Mouse (Mus musculus) G1E-ER4 (cell line): ENCODE results near the gene Txk. TPM values are rescaled to one million over a fixed set of nuclear protein-coding genes. Genes with fewer than 3 reads are reported as not detected.

Experiments used
- GATA1 ChIP-seq: IDR thresholded peaks from one replicate; pipeline ENCODE4 v1.8.0; 2012; ENCODE audit warnings: low read length, inconsistent platforms
- polyA plus RNA-seq: library from polyadenylated mRNA; stranded (reverse); fragments of >175 nt; gene quantifications from 2 replicates; pipeline ENCODE4 v1.2.3, GENCODE M21; 2012

Txk gene
- polyA plus RNA-seq, 1 experiment, result not detected

DNA sequence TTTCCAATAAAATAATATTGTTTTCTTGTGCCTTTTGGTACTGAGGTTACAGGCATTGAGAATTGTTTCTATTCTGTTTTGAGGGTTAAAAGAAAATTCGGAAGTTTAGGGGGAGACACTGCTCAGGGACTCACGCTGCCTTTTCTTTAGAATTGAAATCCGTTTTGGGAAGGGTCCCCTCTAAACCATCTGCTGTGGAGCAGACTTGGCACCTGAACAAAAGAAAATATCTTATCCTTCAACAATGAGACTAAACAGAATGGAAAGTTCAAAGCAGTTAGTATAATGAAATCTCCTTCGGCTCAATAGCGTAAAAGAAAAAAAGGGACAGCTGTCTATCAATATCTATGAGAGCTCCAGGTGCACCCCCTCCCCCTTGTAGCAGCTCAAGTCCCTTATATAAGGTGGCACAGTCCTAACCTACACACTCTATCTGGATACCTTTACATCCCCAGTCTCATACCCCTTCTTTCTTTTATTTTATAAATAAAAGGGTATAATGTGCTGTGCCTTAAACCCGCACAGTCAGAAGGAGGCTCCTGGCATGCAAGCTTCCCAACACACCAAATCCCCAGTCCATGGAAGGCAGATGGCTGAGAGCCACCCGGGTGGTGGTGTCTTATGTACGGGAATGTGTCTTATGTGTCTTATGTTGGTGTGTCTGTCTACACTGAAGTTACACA is 81.4 kb downstream of the Txk start:
- TF ChIP-seq GATA1, result no peak

DNA sequence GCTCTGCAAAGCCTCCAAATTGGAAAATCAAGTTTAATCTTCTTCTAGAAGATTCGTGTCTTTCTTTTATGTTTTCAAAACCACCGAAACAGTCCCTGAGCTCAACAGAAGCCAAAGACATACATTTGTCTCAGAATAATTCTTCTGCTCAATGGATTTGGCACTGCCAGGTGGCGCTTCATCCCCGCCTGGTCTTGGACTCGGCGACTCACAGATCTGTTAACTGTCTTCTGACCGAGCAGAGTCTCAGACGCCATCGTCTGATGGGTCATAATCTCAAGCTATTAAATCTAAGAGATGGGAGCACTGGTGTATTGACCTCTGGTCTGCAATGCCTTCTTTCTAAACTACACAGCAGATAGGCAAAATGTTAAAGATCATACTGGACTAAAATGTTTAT is 84.2 kb downstream of the Txk start:
- no peak for TF ChIP-seq GATA1

- TF ChIP-seq GATA1, result no peak
These were observed 86.1 kb downstream of the Txk start for GRCm38 (mm10) chr5:72666428-72666827.

GRCm38 (mm10) chr5:72665281-72665680 is 87.3 kb downstream of the Txk start:
- no peak for TF ChIP-seq GATA1

DNA sequence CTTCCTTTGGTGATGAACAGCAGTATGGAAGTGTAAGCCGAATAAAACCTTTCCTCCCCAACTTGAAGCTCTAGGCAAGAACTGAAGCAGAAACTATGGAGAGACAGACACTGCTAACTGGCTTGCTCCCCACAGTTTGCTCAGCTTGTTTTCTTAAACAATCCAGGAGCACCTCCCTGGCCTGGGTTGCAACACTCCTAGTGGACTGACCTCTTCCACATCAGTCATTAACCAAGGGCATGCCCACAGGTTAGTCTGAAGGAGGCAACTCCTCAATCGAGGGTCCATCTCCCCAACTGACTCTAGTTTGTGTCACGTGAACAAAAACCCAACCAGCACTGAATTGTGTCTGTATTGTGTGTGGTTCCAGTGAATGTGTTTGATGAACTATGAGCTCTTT is 87.7 kb downstream of the Txk start:
- TF ChIP-seq GATA1, result no peak

- TF ChIP-seq GATA1, result no peak
These were observed 88.5 kb downstream of the Txk start for GRCm38 (mm10) chr5:72664126-72664525.

- no peak for TF ChIP-seq GATA1
These were observed 91.4 kb downstream of the Txk start for GRCm38 (mm10) chr5:72661051-72661781.

GRCm38 (mm10) chr5:72658375-72658774 is 94.2 kb downstream of the Txk start:
- TF ChIP-seq GATA1, result no peak

DNA sequence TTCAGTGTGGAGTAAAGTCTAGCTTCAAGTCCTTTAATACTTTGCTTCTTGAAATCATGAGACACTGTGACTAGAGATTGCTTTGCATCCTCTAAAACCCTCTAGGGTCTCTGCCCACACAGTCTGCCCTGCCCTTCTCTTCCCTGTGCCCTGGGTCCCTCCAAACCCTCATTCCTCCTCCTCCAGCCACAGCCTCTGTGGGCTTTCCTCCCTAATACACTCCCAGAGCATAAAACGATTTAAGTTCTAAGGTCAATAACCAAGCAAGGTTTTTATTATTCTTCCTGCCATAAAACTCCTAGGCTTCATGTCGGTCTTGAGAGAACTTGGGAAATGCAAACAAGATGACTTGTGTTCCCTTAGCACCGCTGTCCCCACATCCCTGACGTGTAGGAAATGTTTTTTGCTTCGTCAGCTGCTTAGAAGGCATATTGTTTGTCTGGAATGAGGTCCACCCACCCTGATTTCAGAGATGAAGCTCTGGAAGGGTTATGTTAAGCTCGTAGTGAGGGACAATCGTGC is 96.2 kb downstream of the Txk start:
- TF ChIP-seq GATA1, result no peak

- no peak for TF ChIP-seq GATA1
These were observed 99.4 kb downstream of the Txk start for GRCm38 (mm10) chr5:72653068-72653674.

GRCm38 (mm10) chr5:72648987-72649735 is 103.4 kb downstream of the Txk start:
- no peak for TF ChIP-seq GATA1

GRCm38 (mm10) chr5:72647958-72648595 is 104.5 kb downstream of the Txk start:
- TF ChIP-seq GATA1, result no peak

- no peak for TF ChIP-seq GATA1
These were observed 105.1 kb downstream of the Txk start, which contains the start of gene Nipal1 for GRCm38 (mm10) chr5:72647418-72647907. Gene Nipal1 (plus strand): TSS chr5:72647795.

- TF ChIP-seq GATA1, result no peak
These were observed 105.6 kb downstream of the Txk start for GRCm38 (mm10) chr5:72646996-72647395.

DNA sequence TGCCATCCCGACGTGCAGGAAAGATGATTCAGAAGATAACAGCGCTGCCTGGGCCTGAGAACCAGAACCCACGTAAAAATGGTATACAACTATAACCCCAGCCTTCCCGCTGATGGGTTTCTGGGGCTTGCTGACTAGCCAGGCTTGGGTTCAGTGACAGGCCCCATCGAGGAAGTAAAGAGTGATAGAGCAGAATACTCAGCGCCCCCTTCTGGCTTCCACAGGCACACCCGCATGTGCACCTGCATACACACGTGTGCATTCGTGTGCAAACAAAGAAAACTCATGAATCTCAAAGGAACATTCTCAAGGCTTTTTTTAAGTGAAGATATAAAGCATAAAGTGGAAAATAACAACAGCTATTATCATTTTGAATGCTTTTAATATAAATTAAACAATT is 106.4 kb downstream of the Txk start:
- no peak for TF ChIP-seq GATA1

Other genes starting within 250 kb of the Txk start
- not detected in 2 replicates for gene Corin, start 248.3 kb downstream of the Txk start, polyA plus RNA-seq
- 9.7 and 15.3 TPM in 2 replicates for gene Nfxl1, start 193.1 kb downstream of the Txk start, polyA plus RNA-seq
- not detected in 2 replicates for gene Zar1, start 171.5 kb downstream of the Txk start, polyA plus RNA-seq
- not detected in 2 replicates for gene Gm5868, start 165.2 kb downstream of the Txk start, polyA plus RNA-seq
- not detected in 2 replicates for gene Cnga1, start 108.5 kb downstream of the Txk start, polyA plus RNA-seq
- not detected in 2 replicates for gene Nipal1, start 105.0 kb downstream of the Txk start, polyA plus RNA-seq
- 0.44 and 0.63 TPM in 2 replicates for gene Tec, start 115.7 kb upstream of the Txk start, polyA plus RNA-seq
- gene Slain2, start 161.5 kb upstream of the Txk start, polyA plus RNA-seq, result 9.1 and 11.8 TPM in 2 replicates
- not detected in 2 replicates for gene Gm10135, start 221.9 kb upstream of the Txk start, polyA plus RNA-seq